Mouse (Mus musculus): ENCODE measurements at regions not wholly inside any gene's neighbourhood (a gene's known extent, or its start where the extent isn't known, plus 50 kb on each side); places are given as distances from the start of the nearest gene placed in this dataset.
"Not testable (repeated sequence)": the region's sequence is repeated elsewhere in the genome, so short reads cannot be mapped to it uniquely, and the experiment has no call there.

DNA sequence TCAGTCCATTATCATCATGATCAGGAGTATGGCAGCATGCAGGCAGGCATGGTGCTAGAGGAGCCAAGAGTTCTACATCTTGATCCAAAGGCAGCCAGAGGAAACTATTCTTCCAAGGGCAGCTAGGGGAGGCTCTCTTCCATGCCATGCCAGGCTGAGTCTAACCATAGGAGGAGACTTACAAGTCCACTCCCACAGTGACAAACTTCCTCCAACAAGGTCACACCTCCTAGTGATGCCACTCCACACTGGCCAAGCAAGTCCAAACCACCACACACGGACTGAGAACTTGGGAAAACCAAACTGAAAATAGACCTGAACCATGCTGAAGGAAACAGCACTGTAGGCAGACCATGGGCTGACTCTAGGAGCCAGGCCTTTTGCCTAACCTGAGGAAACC is 197.4 kb downstream of the Prex1 start:
- peak in 1 of 2 experiments; percentile 26; a peak in 1 of 4 replicates for ATAC-seq (replicated peaks in 1 of 2; ENCODE audit: insufficient read depth in 1 of 2, low FRiP score in 2 of 2, low TSS enrichment in 1 of 2, low read depth in 1 of 2, poor library complexity in 2 of 2, severe bottlenecking in 2 of 2)

- ATAC-seq (replicated peaks in 1 of 2; ENCODE audit: insufficient read depth in 1 of 2, low FRiP score in 2 of 2, low TSS enrichment in 1 of 2, low read depth in 1 of 2, poor library complexity in 2 of 2, severe bottlenecking in 2 of 2) = no peak
These were observed 199.0 kb downstream of the Prex1 start for GRCm38 (mm10) chr2:166514664-166515063.

GRCm38 (mm10) chr2:166512488-166512887 is 201.1 kb downstream of the Prex1 start:
- ATAC-seq (replicated peaks in 1 of 2; ENCODE audit: insufficient read depth in 1 of 2, low FRiP score in 2 of 2, low TSS enrichment in 1 of 2, low read depth in 1 of 2, poor library complexity in 2 of 2, severe bottlenecking in 2 of 2) = no peak

DNA sequence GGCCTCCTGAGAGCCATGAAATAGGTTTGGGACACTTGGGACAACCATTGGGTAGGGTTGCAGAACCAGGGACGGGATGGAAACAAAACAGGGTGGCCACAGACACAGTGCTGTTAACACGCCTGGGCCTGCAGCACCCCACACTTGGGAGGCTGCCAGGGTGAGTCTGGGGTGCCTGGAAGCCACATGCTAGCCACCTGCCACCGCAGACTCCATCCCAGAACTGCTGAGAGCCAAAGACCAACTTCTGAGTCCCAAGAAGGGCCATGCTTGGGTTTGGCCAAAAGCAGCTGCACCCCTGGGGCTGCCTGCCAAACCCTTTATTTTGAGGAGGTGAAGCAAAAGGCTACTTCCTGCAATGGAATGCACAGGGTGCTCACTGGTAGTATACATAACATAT is 202.2 kb downstream of the Prex1 start:
- not testable (repeated sequence) for ATAC-seq (replicated peaks in 1 of 2; ENCODE audit: insufficient read depth in 1 of 2, low FRiP score in 2 of 2, low TSS enrichment in 1 of 2, low read depth in 1 of 2, poor library complexity in 2 of 2, severe bottlenecking in 2 of 2)

GRCm38 (mm10) chr2:166510776-166511175 is 202.9 kb downstream of the Prex1 start:
- no peak for ATAC-seq (replicated peaks in 1 of 2; ENCODE audit: insufficient read depth in 1 of 2, low FRiP score in 2 of 2, low TSS enrichment in 1 of 2, low read depth in 1 of 2, poor library complexity in 2 of 2, severe bottlenecking in 2 of 2)

GRCm38 (mm10) chr2:166509591-166509990 is 204.0 kb downstream of the Prex1 start:
- no peak for ATAC-seq (replicated peaks in 1 of 2; ENCODE audit: insufficient read depth in 1 of 2, low FRiP score in 2 of 2, low TSS enrichment in 1 of 2, low read depth in 1 of 2, poor library complexity in 2 of 2, severe bottlenecking in 2 of 2)

DNA sequence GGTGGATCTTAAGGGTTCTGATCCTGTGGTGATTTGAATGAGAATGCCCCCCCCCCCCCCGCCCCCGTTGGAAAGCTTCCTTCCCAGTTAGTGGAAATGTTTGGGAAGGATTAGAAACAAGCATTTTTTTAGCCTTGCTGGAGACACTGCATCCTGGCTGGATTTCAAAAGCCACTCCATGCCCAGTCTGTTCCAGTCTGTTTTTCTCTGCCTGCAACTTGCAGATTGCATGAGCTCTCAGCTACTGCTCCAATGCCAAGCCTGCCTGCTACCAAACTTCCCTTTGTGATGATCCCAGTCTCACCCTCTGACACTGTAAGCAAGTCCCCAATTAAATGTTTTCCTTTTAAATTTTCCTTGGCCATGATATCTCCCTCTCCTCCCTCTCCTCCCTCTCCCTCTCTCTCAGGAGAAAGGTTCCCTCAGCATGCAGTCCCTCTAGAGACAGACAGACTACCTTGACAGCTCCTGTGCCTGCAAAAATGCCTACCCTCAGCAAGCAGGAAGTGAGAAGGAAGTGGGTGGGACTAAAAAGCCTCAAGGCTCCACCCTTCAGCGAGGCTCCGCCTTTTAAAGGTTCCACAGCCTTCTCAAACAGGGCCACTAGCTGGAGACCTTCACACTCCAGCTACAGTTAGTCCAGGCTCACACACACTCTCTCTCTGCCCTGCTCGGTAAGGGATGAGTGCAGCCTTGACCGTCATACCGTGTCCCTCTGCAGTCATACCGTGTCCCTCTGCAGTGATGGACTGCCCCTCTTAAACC is 204.8 kb downstream of the Prex1 start:
- ATAC-seq (replicated peaks in 1 of 2; ENCODE audit: insufficient read depth in 1 of 2, low FRiP score in 2 of 2, low TSS enrichment in 1 of 2, low read depth in 1 of 2, poor library complexity in 2 of 2, severe bottlenecking in 2 of 2) = no peak

GRCm38 (mm10) chr2:166505309-166505708 is 208.3 kb downstream of the Prex1 start:
- no peak for ATAC-seq (replicated peaks in 1 of 2; ENCODE audit: insufficient read depth in 1 of 2, low FRiP score in 2 of 2, low TSS enrichment in 1 of 2, low read depth in 1 of 2, poor library complexity in 2 of 2, severe bottlenecking in 2 of 2)

GRCm38 (mm10) chr2:166503666-166504065 is 210.0 kb downstream of the Prex1 start:
- no peak for ATAC-seq (replicated peaks in 1 of 2; ENCODE audit: insufficient read depth in 1 of 2, low FRiP score in 2 of 2, low TSS enrichment in 1 of 2, low read depth in 1 of 2, poor library complexity in 2 of 2, severe bottlenecking in 2 of 2)

DNA sequence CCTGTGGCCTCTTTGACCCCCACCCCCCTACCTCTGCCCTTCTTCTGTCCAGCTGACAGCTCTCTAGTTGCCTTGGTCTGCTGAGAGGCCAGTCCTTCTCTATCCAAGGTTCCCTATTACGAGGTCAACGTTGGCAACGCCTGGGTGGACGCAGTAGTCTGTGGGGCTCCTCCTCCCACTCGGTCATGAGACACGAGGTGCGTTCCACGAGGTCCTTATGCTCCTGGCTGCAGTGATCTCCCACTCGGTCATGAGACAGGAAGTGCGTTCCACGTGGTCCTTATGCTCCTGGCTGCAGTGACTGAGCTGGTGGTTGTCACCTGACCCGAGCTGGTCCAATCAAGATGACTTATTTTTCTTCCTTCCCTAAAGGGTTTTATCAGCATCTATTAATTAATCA is 220.7 kb downstream of the Prex1 start:
- ATAC-seq (replicated peaks in 1 of 2; ENCODE audit: insufficient read depth in 1 of 2, low FRiP score in 2 of 2, low TSS enrichment in 1 of 2, low read depth in 1 of 2, poor library complexity in 2 of 2, severe bottlenecking in 2 of 2) = no peak

DNA sequence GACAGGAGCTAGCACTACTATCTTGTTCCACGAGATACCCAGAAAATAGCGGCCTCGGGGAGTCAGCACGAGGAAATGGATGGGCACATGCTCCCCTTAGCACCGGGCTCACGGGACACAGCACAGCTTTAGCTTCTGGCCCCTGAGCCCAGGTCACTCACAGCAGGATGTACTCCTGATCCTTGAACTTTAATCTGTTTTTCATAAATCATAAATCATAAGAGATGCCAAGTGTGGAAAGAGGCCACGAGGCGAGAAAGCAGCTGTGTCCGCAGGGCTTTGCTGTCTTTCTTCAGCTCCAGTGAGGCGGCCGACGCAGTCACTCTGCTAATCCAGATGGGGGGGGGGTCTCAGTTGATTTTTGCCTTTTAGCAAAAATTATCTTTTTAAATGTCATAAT is 221.2 kb downstream of the Prex1 start:
- no peak for ATAC-seq (replicated peaks in 1 of 2; ENCODE audit: insufficient read depth in 1 of 2, low FRiP score in 2 of 2, low TSS enrichment in 1 of 2, low read depth in 1 of 2, poor library complexity in 2 of 2, severe bottlenecking in 2 of 2)

DNA sequence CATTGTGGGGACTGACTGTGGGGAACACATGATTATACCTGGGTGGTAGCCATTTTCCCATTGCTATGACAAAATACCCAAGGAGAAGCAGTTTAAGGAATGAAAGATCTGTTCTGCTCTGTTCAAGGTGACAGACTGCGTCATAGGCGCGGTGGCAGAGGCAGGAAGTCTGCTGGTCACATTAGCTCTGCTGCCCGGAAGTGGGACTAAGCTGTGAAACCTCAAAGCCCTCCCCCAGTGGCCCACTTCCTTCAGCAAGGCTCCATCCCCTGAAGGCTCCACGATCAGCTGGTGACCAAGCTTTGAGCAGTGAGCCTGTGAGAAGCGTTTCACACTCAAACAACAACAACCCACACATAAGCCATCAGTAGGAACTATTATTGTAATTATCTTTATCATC is 221.8 kb downstream of the Prex1 start:
- peak; percentile 78 to 82 for ATAC-seq (replicated peaks in 1 of 2; ENCODE audit: insufficient read depth in 1 of 2, low FRiP score in 2 of 2, low TSS enrichment in 1 of 2, low read depth in 1 of 2, poor library complexity in 2 of 2, severe bottlenecking in 2 of 2)

DNA sequence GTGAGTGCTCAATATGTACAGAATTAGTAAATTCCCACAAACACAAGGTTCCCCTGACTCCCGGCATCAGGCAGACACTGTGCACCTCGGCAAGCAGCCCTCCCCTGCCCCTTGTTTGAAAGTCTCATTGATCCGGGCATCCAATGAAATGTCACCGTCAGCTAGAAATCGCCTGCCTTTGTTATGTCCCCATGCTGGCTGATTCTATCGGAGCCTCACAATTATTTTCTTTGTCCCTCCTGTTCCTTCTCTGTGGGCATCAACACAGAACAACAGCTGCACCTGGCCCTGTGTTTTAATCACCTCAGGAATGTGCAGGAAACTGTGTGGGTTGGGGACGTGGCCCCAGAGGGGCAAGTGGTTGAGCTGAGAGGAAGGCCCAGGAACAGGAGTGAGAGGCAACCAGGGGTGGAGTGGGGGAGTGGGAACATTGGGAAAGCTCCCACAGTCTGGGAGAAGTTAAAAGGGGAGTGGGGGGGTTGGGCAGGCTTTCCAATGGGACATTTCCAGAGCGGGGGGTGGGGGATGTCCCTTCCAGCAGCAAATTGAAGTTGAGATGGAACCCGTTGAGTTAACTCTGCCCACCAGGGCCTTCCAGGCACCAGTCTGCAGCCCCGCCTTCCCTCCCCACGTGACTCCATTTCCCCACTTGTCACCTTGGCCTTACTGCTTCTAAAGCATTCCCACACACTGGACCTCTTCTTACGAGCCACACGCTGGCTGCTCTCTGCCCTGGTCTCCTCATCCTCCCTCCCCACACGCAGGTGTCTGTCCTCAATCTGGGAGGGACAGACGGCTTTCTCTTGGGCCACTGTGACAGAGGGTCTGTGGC is 224.4 kb downstream of the Prex1 start:
- ATAC-seq (replicated peaks in 1 of 2; ENCODE audit: insufficient read depth in 1 of 2, low FRiP score in 2 of 2, low TSS enrichment in 1 of 2, low read depth in 1 of 2, poor library complexity in 2 of 2, severe bottlenecking in 2 of 2) = no peak

DNA sequence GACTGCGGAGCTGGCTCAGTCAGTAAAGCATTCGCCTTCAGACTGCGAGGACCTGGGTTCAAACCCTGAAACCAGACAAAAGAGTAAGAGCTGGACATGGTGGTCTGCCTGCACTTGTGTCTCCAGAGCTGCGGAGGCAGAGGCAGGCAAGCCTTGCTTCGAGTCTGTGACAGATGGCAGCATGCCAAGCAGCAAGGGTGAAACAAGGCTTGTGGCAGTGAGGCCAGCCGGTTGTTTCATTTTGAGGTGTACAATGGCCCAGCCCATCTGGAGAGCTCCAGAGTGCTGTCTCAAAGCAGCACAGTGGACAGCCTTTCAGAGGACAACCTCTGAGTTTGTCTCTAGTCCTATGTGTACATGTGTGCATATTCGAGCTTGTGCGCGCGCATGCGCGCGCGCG is 225.9 kb downstream of the Prex1 start:
- ATAC-seq (replicated peaks in 1 of 2; ENCODE audit: insufficient read depth in 1 of 2, low FRiP score in 2 of 2, low TSS enrichment in 1 of 2, low read depth in 1 of 2, poor library complexity in 2 of 2, severe bottlenecking in 2 of 2) = no peak; a peak in 1 of 4 replicates

DNA sequence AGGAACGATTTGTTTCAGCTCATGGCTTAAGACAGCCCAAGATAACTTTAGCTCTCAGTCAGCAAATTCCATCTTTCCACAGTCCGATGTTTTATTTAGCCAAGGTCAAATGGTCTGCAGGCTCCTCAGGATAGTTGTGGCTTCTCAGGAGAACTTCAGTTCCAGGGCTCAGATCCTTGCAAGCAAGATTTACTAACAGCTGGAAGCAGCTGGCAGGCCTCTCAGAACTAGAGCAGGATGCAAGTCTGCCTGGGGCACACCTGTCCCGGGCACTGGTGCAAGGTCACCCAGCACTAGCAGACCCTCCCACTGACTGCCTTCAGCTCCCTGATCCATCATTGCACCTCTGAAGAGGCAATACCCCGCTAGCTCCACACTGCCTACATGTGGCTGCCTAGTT is 227.8 kb downstream of the Prex1 start:
- no peak for ATAC-seq (replicated peaks in 1 of 2; ENCODE audit: insufficient read depth in 1 of 2, low FRiP score in 2 of 2, low TSS enrichment in 1 of 2, low read depth in 1 of 2, poor library complexity in 2 of 2, severe bottlenecking in 2 of 2)

DNA sequence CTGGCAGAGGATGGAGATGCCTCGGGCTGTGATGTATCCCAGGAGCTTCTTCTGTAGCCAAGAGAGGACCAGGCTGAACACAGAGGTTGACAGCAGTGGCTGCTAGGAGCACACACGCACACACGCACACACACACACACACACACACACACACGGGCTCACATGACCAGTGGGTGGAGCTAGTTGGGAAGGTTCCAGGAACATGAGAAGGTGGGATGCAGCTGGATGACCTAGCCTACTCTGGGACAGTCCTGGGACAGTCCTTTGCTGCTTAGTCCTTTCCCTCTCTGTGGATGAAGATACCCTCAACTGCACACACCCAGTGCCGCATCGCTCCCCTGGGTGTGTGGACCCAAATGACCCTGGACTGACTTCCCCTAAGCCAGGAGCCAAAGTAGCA is 228.3 kb downstream of the Prex1 start:
- ATAC-seq (replicated peaks in 1 of 2; ENCODE audit: insufficient read depth in 1 of 2, low FRiP score in 2 of 2, low TSS enrichment in 1 of 2, low read depth in 1 of 2, poor library complexity in 2 of 2, severe bottlenecking in 2 of 2) = no peak

GRCm38 (mm10) chr2:166483617-166484319 is 229.9 kb downstream of the Prex1 start:
- ATAC-seq (replicated peaks in 1 of 2; ENCODE audit: insufficient read depth in 1 of 2, low FRiP score in 2 of 2, low TSS enrichment in 1 of 2, low read depth in 1 of 2, poor library complexity in 2 of 2, severe bottlenecking in 2 of 2) = no peak
